Mouse (Mus musculus): ENCODE measurements at regions not wholly inside any gene's neighbourhood (a gene's known extent, or its start where the extent isn't known, plus 50 kb on each side); places are given as distances from the start of the nearest gene placed in this dataset.

DNA sequence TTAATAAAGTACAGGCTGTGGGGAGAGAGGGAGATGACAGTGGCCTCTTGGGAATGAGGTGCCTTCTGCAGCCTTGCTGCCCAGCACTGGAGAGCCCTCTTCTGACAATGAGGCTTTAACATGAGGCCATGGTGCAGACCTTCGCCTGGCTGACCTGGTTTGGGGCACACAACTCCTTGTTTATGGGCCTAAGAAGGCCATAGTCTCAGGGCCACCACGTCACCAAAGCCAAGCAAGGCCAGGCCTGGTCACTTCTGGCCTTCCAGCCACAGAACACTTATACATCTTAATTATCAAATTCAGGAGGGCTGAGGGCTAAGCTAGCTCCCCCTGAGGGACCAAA lies 70.7 kb upstream of the Ptpn1 start:
- Histone ChIP-seq H3K4me1 (ENCODE audit: control insufficient read depth, insufficient read depth, low read length) (no peaks in the 10 kb centered on the region; the same call in 1 of the 2 replicates), H3K4me2 (ENCODE audit: low read length) (no peak overlapping the region), H3K36me3 (ENCODE audit: control insufficient read depth, insufficient read depth, low read length) (no peaks in the 10 kb centered on the region), H3K27ac (ENCODE audit: low read length) (no peak overlapping the region), H3K9ac (ENCODE audit: low read depth, low read length) (no peak overlapping the region), H3K9me3 (replicated peaks; ENCODE audit: control insufficient read depth, low read length, poor library complexity, severe bottlenecking) (no peaks in the 10 kb centered on the region), H3K4me3 (ENCODE audit: low read depth, low read length) (no peak overlapping the region), H3K27me3 (ENCODE audit: control insufficient read depth, insufficient read depth, low read depth, low read length) (no peaks in the 10 kb centered on the region)
- ATAC-seq: no peak
- 82% methylated on average over 2 of the region's 2 CpGs for WGBS

DNA sequence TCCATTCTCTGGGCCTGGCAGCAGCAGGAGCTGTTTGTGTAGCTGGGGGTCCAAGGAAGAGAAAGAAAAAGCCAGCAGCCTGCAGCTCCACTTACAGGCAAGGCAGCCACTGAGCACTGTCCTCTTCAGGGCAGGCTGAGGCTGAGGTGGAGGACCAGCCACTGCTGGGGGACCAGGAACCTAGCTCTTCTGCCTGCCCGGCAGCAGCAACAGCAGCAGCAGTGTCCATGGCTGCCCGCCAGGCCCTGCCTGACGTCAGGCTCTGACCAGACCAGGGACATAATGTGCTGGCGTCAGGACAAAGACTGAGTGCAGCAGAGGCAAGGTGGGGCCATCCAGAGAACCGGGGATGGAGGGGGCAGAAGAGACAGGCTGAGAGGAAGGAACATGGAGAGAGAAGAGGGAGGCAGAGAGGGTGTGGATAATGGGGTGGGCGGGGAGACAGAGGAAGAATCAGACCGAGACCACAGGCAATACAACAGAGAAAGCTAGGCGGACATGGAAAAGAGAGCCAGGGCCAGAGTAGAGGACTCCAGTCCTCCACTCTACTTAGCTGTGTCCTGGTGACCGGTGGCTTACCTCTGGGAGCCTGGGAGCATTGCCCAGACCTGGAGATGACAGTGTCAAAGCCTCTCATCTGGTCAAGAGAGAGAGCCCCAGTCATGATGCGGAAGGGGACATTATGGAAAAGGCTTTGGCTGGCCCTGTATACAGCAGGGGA lies 71.2 kb upstream of the Ptpn1 start:
- H3K27me3 ChIP-seq (ENCODE audit: control insufficient read depth, insufficient read depth, low read depth, low read length): no peaks in the 10 kb centered on the region
- H3K9ac ChIP-seq (ENCODE audit: low read depth, low read length): no peak overlapping the region
- no peak overlapping the region for H3K4me3 ChIP-seq (ENCODE audit: low read depth, low read length)
- WGBS: 39% methylated on average over 9 of the region's 10 CpGs
- no peak overlapping the region for H3K27ac ChIP-seq (ENCODE audit: low read length)
- H3K4me1 ChIP-seq (ENCODE audit: control insufficient read depth, insufficient read depth, low read length): no peaks in the 10 kb centered on the region; the same call in 1 of the 2 replicates
- H3K9me3 ChIP-seq (replicated peaks; ENCODE audit: control insufficient read depth, low read length, poor library complexity, severe bottlenecking): no peaks in the 10 kb centered on the region
- ATAC-seq: 0 out of 2 replicates have a peak, but pooled peaks have one; percentile 42
- no peaks in the 10 kb centered on the region for H3K36me3 ChIP-seq (ENCODE audit: control insufficient read depth, insufficient read depth, low read length)
- H3K4me2 ChIP-seq (ENCODE audit: low read length): no peak overlapping the region

DNA sequence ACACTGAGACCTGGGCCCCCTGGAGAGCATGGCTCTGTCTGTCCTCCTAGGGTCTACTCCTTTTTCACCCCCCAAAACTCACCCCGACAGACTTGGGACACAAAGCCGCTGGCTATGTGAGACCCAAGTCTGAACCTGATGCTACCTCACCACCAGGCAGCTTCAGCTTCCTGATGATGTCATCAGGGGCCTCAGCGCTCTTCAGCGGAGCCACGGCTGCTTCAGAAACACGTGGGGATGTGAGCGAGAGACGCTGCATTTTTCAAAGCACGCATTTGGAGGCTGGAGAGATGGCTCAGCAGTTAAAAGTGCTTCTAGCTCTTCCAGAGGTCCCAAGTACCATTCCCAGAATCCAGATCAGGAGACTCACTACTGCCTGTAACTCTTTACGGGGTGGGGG lies 72.3 kb upstream of the Ptpn1 start:
- H3K27ac ChIP-seq (ENCODE audit: low read length): no peak overlapping the region
- no peaks in the 10 kb centered on the region for H3K9me3 ChIP-seq (replicated peaks; ENCODE audit: control insufficient read depth, low read length, poor library complexity, severe bottlenecking)
- ATAC-seq: no peak
- WGBS: 56% methylated on average over 10 of the region's 10 CpGs
- H3K4me1 ChIP-seq (ENCODE audit: control insufficient read depth, insufficient read depth, low read length): no peaks in the 10 kb centered on the region; the same call in 1 of the 2 replicates
- no peaks in the 10 kb centered on the region for H3K36me3 ChIP-seq (ENCODE audit: control insufficient read depth, insufficient read depth, low read length)
- no peak overlapping the region for H3K9ac ChIP-seq (ENCODE audit: low read depth, low read length)
- no peak overlapping the region for H3K4me3 ChIP-seq (ENCODE audit: low read depth, low read length)
- H3K27me3 ChIP-seq (ENCODE audit: control insufficient read depth, insufficient read depth, low read depth, low read length): no peaks in the 10 kb centered on the region
- H3K4me2 ChIP-seq (ENCODE audit: low read length): no peak overlapping the region

DNA sequence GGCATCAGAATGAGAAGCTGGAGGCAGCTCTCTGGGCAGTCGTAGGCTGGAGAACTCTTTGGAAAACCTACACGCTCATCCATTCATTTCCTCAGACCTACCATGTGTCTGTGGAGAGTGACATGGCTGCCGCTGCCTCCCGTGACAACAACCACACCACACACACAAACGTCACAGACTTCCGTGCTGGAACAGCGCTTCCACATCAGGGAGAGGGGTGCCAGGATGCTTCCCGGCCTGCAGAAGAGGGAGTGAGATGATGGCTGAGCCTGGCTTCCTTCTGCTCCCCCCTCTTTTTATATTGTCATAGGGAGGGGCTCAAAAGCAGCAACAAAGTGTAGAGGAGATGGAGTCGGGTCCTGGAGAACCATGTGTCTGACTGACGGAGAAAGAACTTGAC lies 73.5 kb upstream of the Ptpn1 start:
- H3K4me2 ChIP-seq (ENCODE audit: low read length): no peak overlapping the region
- H3K4me3 ChIP-seq (ENCODE audit: low read depth, low read length): no peak overlapping the region
- H3K27ac ChIP-seq (ENCODE audit: low read length): no peak overlapping the region
- no peak overlapping the region for H3K9ac ChIP-seq (ENCODE audit: low read depth, low read length)
- WGBS: 71% methylated on average over 10 of the region's 10 CpGs
- H3K36me3 ChIP-seq (ENCODE audit: control insufficient read depth, insufficient read depth, low read length): no peaks in the 10 kb centered on the region
- H3K4me1 ChIP-seq (ENCODE audit: control insufficient read depth, insufficient read depth, low read length): no peaks in the 10 kb centered on the region; the same call in 1 of the 2 replicates
- no peaks in the 10 kb centered on the region for H3K9me3 ChIP-seq (replicated peaks; ENCODE audit: control insufficient read depth, low read length, poor library complexity, severe bottlenecking)
- no peak for ATAC-seq
- no peaks in the 10 kb centered on the region for H3K27me3 ChIP-seq (ENCODE audit: control insufficient read depth, insufficient read depth, low read depth, low read length)

DNA sequence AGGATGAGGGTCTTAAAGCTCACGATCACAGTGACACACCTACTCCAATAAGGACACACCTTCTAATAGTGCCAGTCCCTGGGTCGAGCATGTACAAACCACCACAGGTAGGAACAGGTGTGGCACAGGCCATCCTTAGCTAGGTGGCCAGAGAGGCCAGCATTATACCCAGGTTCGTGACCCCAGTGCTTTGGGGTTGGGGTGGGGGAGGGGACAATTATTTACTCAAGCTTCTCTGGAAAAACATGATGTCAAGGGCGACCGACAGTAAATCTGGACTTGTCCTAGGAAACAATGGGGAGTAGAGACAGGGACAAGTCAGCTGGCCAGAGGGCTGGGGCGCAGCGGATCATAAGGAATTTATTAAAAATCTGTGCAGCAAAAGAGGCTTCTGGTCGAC lies 73.9 kb upstream of the Ptpn1 start:
- no peak overlapping the region for H3K27ac ChIP-seq (ENCODE audit: low read length)
- no peaks in the 10 kb centered on the region for H3K36me3 ChIP-seq (ENCODE audit: control insufficient read depth, insufficient read depth, low read length)
- WGBS: 83% methylated on average over 8 of the region's 8 CpGs
- no peaks in the 10 kb centered on the region; the same call in 1 of the 2 replicates for H3K4me1 ChIP-seq (ENCODE audit: control insufficient read depth, insufficient read depth, low read length)
- H3K4me3 ChIP-seq (ENCODE audit: low read depth, low read length): no peak overlapping the region
- no peak overlapping the region for H3K9ac ChIP-seq (ENCODE audit: low read depth, low read length)
- H3K4me2 ChIP-seq (ENCODE audit: low read length): no peak overlapping the region
- H3K9me3 ChIP-seq (replicated peaks; ENCODE audit: control insufficient read depth, low read length, poor library complexity, severe bottlenecking): no peaks in the 10 kb centered on the region
- ATAC-seq: no peak
- H3K27me3 ChIP-seq (ENCODE audit: control insufficient read depth, insufficient read depth, low read depth, low read length): no peaks in the 10 kb centered on the region

DNA sequence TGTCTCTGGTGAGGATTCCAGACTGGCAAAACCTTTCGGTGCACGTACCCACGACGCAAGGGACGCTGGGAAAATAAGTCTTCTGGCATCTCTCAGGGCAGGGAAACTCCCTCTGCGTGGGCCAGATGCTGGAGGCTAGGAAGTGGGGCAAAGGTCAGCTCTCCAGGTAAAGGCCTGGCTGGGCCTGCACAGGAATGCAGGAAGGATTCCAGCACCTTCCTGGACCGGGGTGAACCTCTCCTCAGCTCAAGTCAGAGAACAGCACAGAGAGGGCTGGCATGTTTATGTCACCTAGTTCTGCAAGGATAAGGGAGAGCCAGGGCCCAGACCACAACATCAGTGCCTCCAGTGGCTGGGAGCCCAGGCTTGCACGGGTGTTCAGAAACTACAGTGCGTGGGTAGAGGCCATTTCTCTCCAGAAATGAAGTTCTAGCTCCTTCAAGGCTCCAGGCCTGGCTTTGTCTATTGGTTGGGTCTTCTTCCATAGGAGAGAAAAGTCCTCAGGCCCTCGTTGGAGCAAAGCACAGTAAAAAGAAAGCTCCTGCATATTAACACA lies 74.9 kb upstream of the Ptpn1 start:
- H3K4me2 ChIP-seq (ENCODE audit: low read length): no peak overlapping the region
- WGBS: 85% methylated on average over 10 of the region's 10 CpGs

DNA sequence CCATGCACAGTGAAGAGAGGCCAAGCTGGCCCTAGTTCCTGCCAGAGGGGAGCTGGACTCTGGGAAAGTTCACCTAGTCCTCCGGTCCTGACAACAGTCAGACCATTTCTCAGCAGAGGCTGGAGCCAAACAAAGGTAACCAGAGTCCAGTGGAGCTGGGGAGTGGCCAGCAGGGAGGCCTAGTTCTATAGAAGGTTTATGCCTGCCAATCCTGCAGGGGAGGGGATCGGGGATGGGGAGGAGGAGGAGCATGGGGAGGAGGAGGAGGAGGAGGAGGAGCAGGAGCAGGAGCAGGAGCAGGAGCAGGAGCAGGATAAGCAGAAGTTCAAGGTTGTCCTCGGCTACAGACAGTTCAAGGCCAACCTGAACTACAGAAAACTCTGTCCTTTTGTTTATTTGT lies 75.8 kb upstream of the Ptpn1 start:
- Histone ChIP-seq H3K9me3 (replicated peaks; ENCODE audit: control insufficient read depth, low read length, poor library complexity, severe bottlenecking) (no peaks in the 10 kb centered on the region), H3K4me2 (ENCODE audit: low read length) (no peak overlapping the region), H3K4me1 (ENCODE audit: control insufficient read depth, insufficient read depth, low read length) (no peaks in the 10 kb centered on the region; the same call in 1 of the 2 replicates), H3K27me3 (ENCODE audit: control insufficient read depth, insufficient read depth, low read depth, low read length) (no peaks in the 10 kb centered on the region), H3K36me3 (ENCODE audit: control insufficient read depth, insufficient read depth, low read length) (no peaks in the 10 kb centered on the region), H3K27ac (ENCODE audit: low read length) (no peak overlapping the region), H3K9ac (ENCODE audit: low read depth, low read length) (no peak overlapping the region), H3K4me3 (ENCODE audit: low read depth, low read length) (no peak overlapping the region)
- ATAC-seq: no peak
- 57% methylated on average over 3 of the region's 3 CpGs for WGBS

More for the DNA sequence above, 74.9 kb upstream of the Ptpn1 start:
- Histone ChIP-seq H3K4me3 (ENCODE audit: low read depth, low read length) (no peak overlapping the region), H3K4me1 (ENCODE audit: control insufficient read depth, insufficient read depth, low read length) (no peaks in the 10 kb centered on the region; the same call in 1 of the 2 replicates), H3K9ac (ENCODE audit: low read depth, low read length) (no peak overlapping the region), H3K27ac (ENCODE audit: low read length) (no peak overlapping the region), H3K9me3 (replicated peaks; ENCODE audit: control insufficient read depth, low read length, poor library complexity, severe bottlenecking) (no peaks in the 10 kb centered on the region), H3K36me3 (ENCODE audit: control insufficient read depth, insufficient read depth, low read length) (no peaks in the 10 kb centered on the region), H3K27me3 (ENCODE audit: control insufficient read depth, insufficient read depth, low read depth, low read length) (no peaks in the 10 kb centered on the region)
- ATAC-seq: no peak

DNA sequence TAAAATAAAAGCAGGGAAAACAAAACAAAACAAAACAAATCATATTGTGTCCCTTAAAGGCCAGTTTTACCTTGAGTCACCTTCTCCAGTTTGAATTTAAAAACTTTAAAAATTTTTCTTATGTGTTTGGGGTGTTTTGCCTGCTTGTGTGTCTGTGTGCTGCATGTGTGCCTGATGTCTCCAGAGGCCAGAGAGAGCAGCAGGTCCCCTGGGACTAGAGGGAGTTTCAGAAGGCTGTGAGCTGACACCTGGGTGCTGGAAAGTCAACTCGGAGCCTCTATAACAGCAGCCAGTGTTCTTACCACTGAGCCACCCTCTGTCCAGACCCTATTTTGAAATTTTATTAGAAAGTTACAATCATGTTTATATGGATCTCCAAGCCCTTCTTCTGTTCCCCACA lies 77.8 kb upstream of the Ptpn1 start:
- Histone ChIP-seq H3K9ac (ENCODE audit: low read depth, low read length) (no peak overlapping the region), H3K4me2 (ENCODE audit: low read length) (no peak overlapping the region), H3K9me3 (replicated peaks; ENCODE audit: control insufficient read depth, low read length, poor library complexity, severe bottlenecking) (no peaks in the 10 kb centered on the region), H3K4me1 (ENCODE audit: control insufficient read depth, insufficient read depth, low read length) (no peaks in the 10 kb centered on the region), H3K36me3 (ENCODE audit: control insufficient read depth, insufficient read depth, low read length) (no peaks in the 10 kb centered on the region), H3K4me3 (ENCODE audit: low read depth, low read length) (no peak overlapping the region), H3K27ac (ENCODE audit: low read length) (no peak overlapping the region), H3K27me3 (ENCODE audit: control insufficient read depth, insufficient read depth, low read depth, low read length) (no peaks in the 10 kb centered on the region)
- WGBS: 92% methylated on average over 1 of the region's 1 CpGs
- ATAC-seq: no peak

DNA sequence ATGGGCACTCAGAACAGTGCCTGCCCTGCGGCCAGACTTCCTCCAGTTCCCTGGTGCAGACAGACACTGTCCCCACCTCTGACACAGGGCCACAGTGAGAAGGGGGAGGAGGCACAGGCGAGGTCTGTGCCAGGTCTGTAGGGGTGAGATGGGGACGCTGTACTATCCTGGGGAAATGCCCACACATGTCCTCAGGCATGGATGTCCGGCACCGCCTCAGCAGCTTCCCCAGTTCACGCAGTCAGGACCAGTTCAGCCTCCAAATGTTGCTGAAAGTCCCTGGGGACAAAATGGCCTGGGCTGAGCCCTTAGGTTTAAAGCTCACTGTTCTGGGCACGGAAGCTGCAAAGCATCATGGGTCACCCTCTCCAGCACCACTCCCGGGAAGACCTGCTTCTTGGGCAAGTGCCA lies 78.4 kb upstream of the Ptpn1 start:
- 84% methylated on average over 8 of the region's 8 CpGs for WGBS
- H3K4me2 ChIP-seq (ENCODE audit: low read length): no peak overlapping the region
- H3K36me3 ChIP-seq (ENCODE audit: control insufficient read depth, insufficient read depth, low read length): no peaks in the 10 kb centered on the region
- no peak overlapping the region for H3K27ac ChIP-seq (ENCODE audit: low read length)
- ATAC-seq: no peak
- no peak overlapping the region for H3K4me3 ChIP-seq (ENCODE audit: low read depth, low read length)
- no peaks in the 10 kb centered on the region for H3K4me1 ChIP-seq (ENCODE audit: control insufficient read depth, insufficient read depth, low read length)
- H3K9me3 ChIP-seq (replicated peaks; ENCODE audit: control insufficient read depth, low read length, poor library complexity, severe bottlenecking): no peaks in the 10 kb centered on the region
- H3K27me3 ChIP-seq (ENCODE audit: control insufficient read depth, insufficient read depth, low read depth, low read length): no peaks in the 10 kb centered on the region
- H3K9ac ChIP-seq (ENCODE audit: low read depth, low read length): no peak overlapping the region

All from midbrain, embryonic 16.5 days (tissue).